Mouse (Mus musculus) CD4-positive, CD25-positive, alpha-beta regulatory T cell, adult 9 weeks (primary cell): Measurements from ENCODE around the gene Olfr1353. TPM values are rescaled to one million over a fixed set of nuclear protein-coding genes. Genes with fewer than 3 reads are reported as not detected.

Experiments
- polyA plus RNA-seq: library from polyadenylated mRNA; unstranded; fragments of 100-300 nt; shearing (Covaris generic); gene quantifications from one replicate; pipeline ENCODE4 v1.2.1, GENCODE M21; 2017

Gene Olfr1353
- not detected for polyA plus RNA-seq

GRCm38 (mm10) chr10:78963009-78963408 is at the start of gene Olfr1353:
Olfr1353 (plus strand) TSS chr10:78963309.

GRCm38 (mm10) chr10:78950336-78950735 is 12.8 kb upstream of the Olfr1353 start, which contains the start of gene Olfr8:
Olfr8 (plus strand) TSS chr10:78950636.

GRCm38 (mm10) chr10:78980750-78981149 is 17.6 kb downstream of the Olfr1353 start, which contains the start of gene Olfr1352:
Olfr1352 (plus strand) TSS chr10:78981050.

GRCm38 (mm10) chr10:79012172-79012571 is 49.1 kb downstream of the Olfr1353 start, which contains the start of gene Olfr1351:
Olfr1351 (plus strand) TSS chr10:79012472.

Other genes with a start within 250 kb of the Olfr1353 start
- not detected for gene Casp14, start 245.0 kb upstream of the Olfr1353 start, polyA plus RNA-seq
- not detected for gene Ccdc105, start 210.2 kb upstream of the Olfr1353 start, polyA plus RNA-seq
- gene Slc1a6, start 182.8 kb upstream of the Olfr1353 start, polyA plus RNA-seq = not detected
- gene Olfr1356, start 111.1 kb upstream of the Olfr1353 start, polyA plus RNA-seq = not detected
- gene Olfr1355, start 87.8 kb upstream of the Olfr1353 start, polyA plus RNA-seq = not detected
- not detected for gene Olfr1354, start 50.1 kb upstream of the Olfr1353 start, polyA plus RNA-seq
- not detected for gene Olfr8, start 12.7 kb upstream of the Olfr1353 start, polyA plus RNA-seq
- not detected for gene Olfr1352, start 17.7 kb downstream of the Olfr1353 start, polyA plus RNA-seq
- not detected for gene Olfr1351, start 49.2 kb downstream of the Olfr1353 start, polyA plus RNA-seq
- gene Olfr57, start 65.4 kb downstream of the Olfr1353 start, polyA plus RNA-seq = not detected
- gene 2610008E11Rik, start 134.3 kb downstream of the Olfr1353 start, polyA plus RNA-seq = 33.3 TPM
- gene Vmn2r80, start 185.5 kb downstream of the Olfr1353 start, polyA plus RNA-seq = not detected